Mouse (Mus musculus) stomach, embryonic 15.5 days (tissue): ENCODE measurements around the gene Rnf187. TPM values are rescaled to one million over a fixed set of nuclear protein-coding genes. Genes with fewer than 3 reads are reported as not detected.
A peak's percentile ranks its signal among the peaks of the same experiment; 100 is the strongest.

ENCODE experiments used
- ATAC-seq: fragments of 200-750 bp; cut with Nextera tagmentation; 2 replicates; pipeline ENCODE4 v1.8.0; 2017; ENCODE audit warnings: low read depth, moderate number of reproducible peaks, moderate TSS enrichment; ENCODE audit not compliant: insufficient read depth, low FRiP score
- H3K27ac ChIP-seq: fragments of 300-500 bp; sonication (generic); 2 replicates; pipeline ENCODE4 v1.5.1; 2015; ENCODE audit warnings: mild to moderate bottlenecking, inconsistent platforms
- H3K27me3 ChIP-seq: fragments of 300-500 bp; sonication (generic); replicated peaks from 2 replicates; pipeline ENCODE4 v1.6.1; 2015; ENCODE audit warnings: inconsistent platforms
- H3K36me3 ChIP-seq: fragments of 300-500 bp; sonication (generic); 2 replicates; pipeline ENCODE4 v1.6.1; 2015; ENCODE audit warnings: inconsistent platforms
- H3K4me1 ChIP-seq: fragments of 300-500 bp; sonication (generic); 2 replicates; pipeline ENCODE4 v1.6.1; 2015; ENCODE audit warnings: inconsistent platforms
- H3K4me2 ChIP-seq: fragments of 300-500 bp; sonication (generic); 2 replicates; pipeline ENCODE4 v1.6.1; 2015; ENCODE audit warnings: mild to moderate bottlenecking, inconsistent platforms
- H3K4me3 ChIP-seq: fragments of 300-500 bp; sonication (generic); replicated peaks from 2 replicates; pipeline ENCODE4 v1.5.1; 2015; ENCODE audit warnings: inconsistent platforms
- H3K9ac ChIP-seq: fragments of 300-500 bp; sonication (generic); 2 replicates; pipeline ENCODE4 v1.6.1; 2015; ENCODE audit warnings: inconsistent platforms
- H3K9me3 ChIP-seq: fragments of 300-500 bp; sonication (generic); 2 replicates; pipeline ENCODE4 v1.6.1; 2016; ENCODE audit warnings: inconsistent platforms
- WGBS: fragments of 180-500 bp; shearing (Covaris S2); methylation state at CpG from one replicate; pipeline ENCODE4 v1.1.7; 2015; 5-methylcytosine and 5-hydroxymethylcytosine counted together
- polyA plus RNA-seq: library from polyadenylated mRNA; unstranded; fragments of >200 nt; fragmentation: Nextera tagmentation; extraction: Ambion mirVana; gene quantifications from 2 replicates; pipeline ENCODE4 v1.2.1, GENCODE M21; 2015

The Rnf187 gene
- polyA plus RNA-seq, 1 experiment from 2014 or later = 235 TPM

- Histone ChIP-seq H3K27me3 (no peaks in the 10 kb centered on the region), H3K36me3 (peaks cover 40% of the 10 kb centered on the region), H3K27ac (no peak overlapping the region), H3K4me1 (peaks cover 6% of the 10 kb centered on the region; the same call in 1 of the 2 replicates), H3K9ac (no peak overlapping the region), H3K9me3 (no peaks in the 10 kb centered on the region), H3K4me2 (no peak overlapping the region), H3K4me3 (no peak overlapping the region)
- 68% methylated on average over 4 of the region's 4 CpGs for WGBS
- ATAC-seq = no peak
Measured at GRCm38 (mm10) chr11:58931576-58931975, 7.1 kb downstream of the Rnf187 start.

GRCm38 (mm10) chr11:58930254-58930653 lies 8.5 kb downstream of the Rnf187 start:
- ATAC-seq = no peak
- Histone ChIP-seq H3K9ac (no peak overlapping the region), H3K4me3 (no peak overlapping the region), H3K36me3 (peaks cover 32% of the 10 kb centered on the region), H3K4me2 (no peak overlapping the region), H3K4me1 (peaks cover 6% of the 10 kb centered on the region; the same call in 1 of the 2 replicates), H3K27ac (no peak overlapping the region), H3K27me3 (no peaks in the 10 kb centered on the region), H3K9me3 (no peaks in the 10 kb centered on the region)
- 87% methylated on average over 3 of the region's 3 CpGs for WGBS

GRCm38 (mm10) chr11:58929641-58930040 lies 9.1 kb downstream of the Rnf187 start:
- ATAC-seq = no peak
- no peak overlapping the region for H3K4me3 ChIP-seq
- H3K36me3 ChIP-seq = peaks cover 32% of the 10 kb centered on the region
- no peak overlapping the region for H3K27ac ChIP-seq
- no peaks in the 10 kb centered on the region for H3K27me3 ChIP-seq
- peaks cover 6% of the 10 kb centered on the region; the same call in 1 of the 2 replicates for H3K4me1 ChIP-seq
- H3K4me2 ChIP-seq = no peak overlapping the region
- H3K9me3 ChIP-seq = no peaks in the 10 kb centered on the region
- no peak overlapping the region for H3K9ac ChIP-seq
- 38% methylated on average over 3 of the region's 3 CpGs for WGBS

GRCm38 (mm10) chr11:58929055-58929454 lies 9.7 kb downstream of the Rnf187 start:
- Histone ChIP-seq H3K4me1 (peaks cover 6% of the 10 kb centered on the region; the same call in 1 of the 2 replicates), H3K9me3 (no peaks in the 10 kb centered on the region), H3K4me3 (no peak overlapping the region), H3K4me2 (no peak overlapping the region), H3K9ac (no peak overlapping the region), H3K27me3 (no peaks in the 10 kb centered on the region), H3K36me3 (peaks cover 31% of the 10 kb centered on the region), H3K27ac (no peak overlapping the region)
- ATAC-seq = no peak
- WGBS = 67% methylated on average over 4 of the region's 4 CpGs

GRCm38 (mm10) chr11:58927790-58928651 lies 10.7 kb downstream of the Rnf187 start:
- peak overlapping the region; percentile 33 for H3K4me3 ChIP-seq
- H3K27ac ChIP-seq = peak overlapping the region; percentile 74

GRCm38 (mm10) chr11:58927053-58927452 lies 11.7 kb downstream of the Rnf187 start:
- no peak overlapping the region for H3K4me3 ChIP-seq
- H3K36me3 ChIP-seq = peaks cover 12% of the 10 kb centered on the region; the same call in 1 of the 2 replicates
- no peak overlapping the region for H3K27ac ChIP-seq
- 61% methylated on average over 2 of the region's 2 CpGs for WGBS
- H3K4me2 ChIP-seq = no peak overlapping the region
- H3K9me3 ChIP-seq = no peaks in the 10 kb centered on the region
- H3K9ac ChIP-seq = no peak overlapping the region
- ATAC-seq = no peak
- H3K27me3 ChIP-seq = no peaks in the 10 kb centered on the region
- peaks cover 6% of the 10 kb centered on the region; the same call in 1 of the 2 replicates for H3K4me1 ChIP-seq

More at GRCm38 (mm10) chr11:58927790-58928651, 10.7 kb downstream of the Rnf187 start:
- 23% methylated on average over 20 of the region's 20 CpGs for WGBS
- peaks cover 20% of the 10 kb centered on the region for H3K36me3 ChIP-seq
- 0 out of 2 replicates have a peak overlapping the region, but pooled peaks have one; percentile 12 for H3K9ac ChIP-seq
- H3K4me1 ChIP-seq = peaks cover 6% of the 10 kb centered on the region; the same call in 1 of the 2 replicates
- H3K4me2 ChIP-seq = peak overlapping the region; percentile 56
- no peaks in the 10 kb centered on the region for H3K9me3 ChIP-seq
- ATAC-seq = peak; percentile 61; the same call in 1 of the 2 replicates
- no peaks in the 10 kb centered on the region for H3K27me3 ChIP-seq

GRCm38 (mm10) chr11:58926651-58927050 lies 12.1 kb downstream of the Rnf187 start:
- no peak for ATAC-seq
- Histone ChIP-seq H3K27ac (no peak overlapping the region), H3K4me3 (no peak overlapping the region), H3K9ac (no peak overlapping the region), H3K9me3 (no peaks in the 10 kb centered on the region), H3K36me3 (peaks cover 7% of the 10 kb centered on the region; the same call in 1 of the 2 replicates), H3K4me1 (peaks cover 6% of the 10 kb centered on the region; the same call in 1 of the 2 replicates), H3K4me2 (no peak overlapping the region), H3K27me3 (no peaks in the 10 kb centered on the region)
- WGBS = 75% methylated on average over 2 of the region's 3 CpGs

- no peak overlapping the region for H3K4me3 ChIP-seq
- WGBS = 82% methylated on average over 9 of the region's 9 CpGs
- no peaks in the 10 kb centered on the region for H3K27me3 ChIP-seq
- H3K4me2 ChIP-seq = no peak overlapping the region
- no peak overlapping the region for H3K27ac ChIP-seq
- H3K9ac ChIP-seq = no peak overlapping the region
- no peaks in the 10 kb centered on the region for H3K9me3 ChIP-seq
- no peaks in the 10 kb centered on the region for H3K36me3 ChIP-seq
- ATAC-seq = no peak
- no peaks in the 10 kb centered on the region for H3K4me1 ChIP-seq
Measured at GRCm38 (mm10) chr11:58922420-58922819, 16.3 kb downstream of the Rnf187 start.

GRCm38 (mm10) chr11:58918759-58919158 lies 20.0 kb downstream of the Rnf187 start:
- Histone ChIP-seq H3K36me3 (no peaks in the 10 kb centered on the region), H3K9ac (no peak overlapping the region), H3K27me3 (no peaks in the 10 kb centered on the region), H3K4me2 (no peak overlapping the region), H3K27ac (no peak overlapping the region), H3K9me3 (no peaks in the 10 kb centered on the region), H3K4me1 (peaks cover 7% of the 10 kb centered on the region; the same call in 1 of the 2 replicates), H3K4me3 (no peak overlapping the region)
- no peak for ATAC-seq
- WGBS = 70% methylated on average over 5 of the region's 5 CpGs

GRCm38 (mm10) chr11:58917745-58918366 lies 20.9 kb downstream of the Rnf187 start, which contains the start of gene Btnl10:
Gene Btnl10 (plus strand): TSS chr11:58917908.
- no peak within 1 kb of the TSS for H3K4me2 ChIP-seq
- H3K4me1 ChIP-seq = peaks cover 7% of the 10 kb centered on the region; the same call in 1 of the 2 replicates
- peak; percentile 70; the same call in 1 of the 2 replicates for ATAC-seq
- no peaks in the 10 kb centered on the region for H3K27me3 ChIP-seq
- H3K27ac ChIP-seq = no peak within 1 kb of the TSS
- WGBS = 80% methylated on average over 12 of the region's 12 CpGs
- H3K4me3 ChIP-seq = no peak within 1 kb of the TSS
- no peaks in the 10 kb centered on the region for H3K36me3 ChIP-seq
- H3K9ac ChIP-seq = no peak within 1 kb of the TSS
- no peaks in the 10 kb centered on the region for H3K9me3 ChIP-seq

- no peak; the same call in 1 of the 2 replicates for ATAC-seq
- no peak overlapping the region for H3K9ac ChIP-seq
- H3K9me3 ChIP-seq = no peaks in the 10 kb centered on the region
- H3K4me2 ChIP-seq = no peak overlapping the region
- H3K4me1 ChIP-seq = peaks cover 7% of the 10 kb centered on the region; the same call in 1 of the 2 replicates
- 51% methylated on average over 14 of the region's 14 CpGs for WGBS
- no peaks in the 10 kb centered on the region for H3K27me3 ChIP-seq
- no peak overlapping the region for H3K4me3 ChIP-seq
- no peak overlapping the region for H3K27ac ChIP-seq
- no peaks in the 10 kb centered on the region for H3K36me3 ChIP-seq
Measured at GRCm38 (mm10) chr11:58916879-58917744, 21.6 kb downstream of the Rnf187 start.
